Mouse (Mus musculus): ENCODE measurements around the gene Rabggta. TPM values are rescaled to one million over a fixed set of nuclear protein-coding genes. Genes with fewer than 3 reads are reported as not detected.
"Not testable (repeated sequence)": the region's sequence is repeated elsewhere in the genome, so short reads cannot be mapped to it uniquely, and the experiment has no call there.

The Rabggta gene
- polyA plus RNA-seq, 1 experiment from 2014 or later, result 29.3 TPM

- WGBS, result 2% methylated on average over 6 of the region's 6 CpGs
- Histone ChIP-seq H3K27me3 (ENCODE audit: control insufficient read depth, insufficient read depth, low read length) (peaks cover 34% of the 10 kb centered on the region), H3K4me2 (ENCODE audit: low read depth) (0 out of 2 replicates have a peak overlapping the region, but pooled peaks have one; percentile 22)
- not testable (repeated sequence) for H3K36me3 ChIP-seq (ENCODE audit: control insufficient read depth, insufficient read depth, low read length); H3K9me3 ChIP-seq (ENCODE audit: control insufficient read depth, low read length); H3K4me1 ChIP-seq (ENCODE audit: control insufficient read depth, insufficient read depth, low read length); ATAC-seq (ENCODE audit: insufficient read depth, low FRiP score, low TSS enrichment); H3K4me3 ChIP-seq (ENCODE audit: low read depth, low read length); H3K27ac ChIP-seq (ENCODE audit: low read depth, low read length); H3K9ac ChIP-seq (ENCODE audit: low read length)
- DNase-seq (ENCODE audit: low spot score), result peak; percentile 80
Observed at GRCm38 (mm10) chr14:55760156-55760555, 38.1 kb upstream of the Rabggta start.

GRCm38 (mm10) chr14:55758363-55758784, 36.3 kb upstream of the Rabggta start, which contains the start of gene Cideb:
Gene Cideb (minus strand): TSS chr14:55758458.
- H3K4me3 ChIP-seq (ENCODE audit: low read depth, low read length), result no peak within 1 kb of the TSS
- no peaks in the 10 kb centered on the region for H3K9me3 ChIP-seq (ENCODE audit: control insufficient read depth, low read length)
- 21% methylated on average over 8 of the region's 8 CpGs for WGBS

GRCm38 (mm10) chr14:55757566-55757965, 35.5 kb upstream of the Rabggta start:
- DNase-seq (ENCODE audit: low spot score) (no peak), ATAC-seq (ENCODE audit: insufficient read depth, low FRiP score, low TSS enrichment) (no peak)
- Histone ChIP-seq H3K36me3 (ENCODE audit: control insufficient read depth, insufficient read depth, low read length) (peaks cover 13% of the 10 kb centered on the region), H3K27me3 (ENCODE audit: control insufficient read depth, insufficient read depth, low read length) (peaks cover 12% of the 10 kb centered on the region), H3K9me3 (ENCODE audit: control insufficient read depth, low read length) (no peaks in the 10 kb centered on the region), H3K4me2 (ENCODE audit: low read depth) (no peak overlapping the region), H3K27ac (ENCODE audit: low read depth, low read length) (no peak overlapping the region), H3K9ac (ENCODE audit: low read length) (no peak overlapping the region), H3K4me3 (ENCODE audit: low read depth, low read length) (no peak overlapping the region), H3K4me1 (ENCODE audit: control insufficient read depth, insufficient read depth, low read length) (no peaks in the 10 kb centered on the region)
- WGBS, result 91% methylated on average over 6 of the region's 6 CpGs

More at GRCm38 (mm10) chr14:55758363-55758784, 36.3 kb upstream of the Rabggta start, which contains the start of gene Cideb:
- Histone ChIP-seq H3K27ac (ENCODE audit: low read depth, low read length) (no peak within 1 kb of the TSS), H3K9ac (ENCODE audit: low read length) (no peak within 1 kb of the TSS; the same call in 1 of the 2 replicates), H3K27me3 (ENCODE audit: control insufficient read depth, insufficient read depth, low read length) (peaks cover 20% of the 10 kb centered on the region), H3K4me2 (ENCODE audit: low read depth) (no peak within 1 kb of the TSS), H3K4me1 (ENCODE audit: control insufficient read depth, insufficient read depth, low read length) (no peaks in the 10 kb centered on the region), H3K36me3 (ENCODE audit: control insufficient read depth, insufficient read depth, low read length) (peaks cover 6% of the 10 kb centered on the region)
- DNase-seq (ENCODE audit: low spot score) (peak; percentile 50), ATAC-seq (ENCODE audit: insufficient read depth, low FRiP score, low TSS enrichment) (no peak)

GRCm38 (mm10) chr14:55747051-55747847, 25.2 kb upstream of the Rabggta start:
- ATAC-seq (ENCODE audit: insufficient read depth, low FRiP score, low TSS enrichment) (no peak), DNase-seq (ENCODE audit: low spot score) (no peak)
- Histone ChIP-seq H3K4me3 (ENCODE audit: low read depth, low read length) (no peak overlapping the region), H3K27me3 (ENCODE audit: control insufficient read depth, insufficient read depth, low read length) (no peaks in the 10 kb centered on the region), H3K4me1 (ENCODE audit: control insufficient read depth, insufficient read depth, low read length) (peaks cover 12% of the 10 kb centered on the region), H3K9me3 (ENCODE audit: control insufficient read depth, low read length) (no peaks in the 10 kb centered on the region), H3K4me2 (ENCODE audit: low read depth) (no peak overlapping the region), H3K27ac (ENCODE audit: low read depth, low read length) (no peak overlapping the region), H3K36me3 (ENCODE audit: control insufficient read depth, insufficient read depth, low read length) (peaks cover 9% of the 10 kb centered on the region), H3K9ac (ENCODE audit: low read length) (no peak overlapping the region)
- WGBS, result 91% methylated on average over 10 of the region's 10 CpGs

GRCm38 (mm10) chr14:55745861-55746237, 23.8 kb upstream of the Rabggta start:
- no peaks in the 10 kb centered on the region for H3K9me3 ChIP-seq (ENCODE audit: control insufficient read depth, low read length)
- no peaks in the 10 kb centered on the region for H3K27me3 ChIP-seq (ENCODE audit: control insufficient read depth, insufficient read depth, low read length)
- peaks cover 6% of the 10 kb centered on the region for H3K36me3 ChIP-seq (ENCODE audit: control insufficient read depth, insufficient read depth, low read length)
- WGBS, result 1% methylated on average over 31 of the region's 31 CpGs
- no peak for DNase-seq (ENCODE audit: low spot score)
- H3K27ac ChIP-seq (ENCODE audit: low read depth, low read length), result 0 out of 2 replicates have a peak overlapping the region, but pooled peaks have one; percentile 53
- ATAC-seq (ENCODE audit: insufficient read depth, low FRiP score, low TSS enrichment), result no peak
- peaks cover 12% of the 10 kb centered on the region for H3K4me1 ChIP-seq (ENCODE audit: control insufficient read depth, insufficient read depth, low read length)
- peak overlapping the region; percentile 90 for H3K4me3 ChIP-seq (ENCODE audit: low read depth, low read length)
- H3K9ac ChIP-seq (ENCODE audit: low read length), result peak overlapping the region; percentile 79
- peak overlapping the region; percentile 93 for H3K4me2 ChIP-seq (ENCODE audit: low read depth)

- 3% methylated on average over 48 of the region's 48 CpGs for WGBS
- DNase-seq (ENCODE audit: low spot score), result peak; percentile 85
- H3K4me2 ChIP-seq (ENCODE audit: low read depth), result peak within 1 kb of the TSS; percentile 93
- 0 out of 2 replicates have a peak within 1 kb of the TSS, but pooled peaks have one; percentile 53 for H3K27ac ChIP-seq (ENCODE audit: low read depth, low read length)
- ATAC-seq (ENCODE audit: insufficient read depth, low FRiP score, low TSS enrichment), result peak; percentile 74
- H3K9ac ChIP-seq (ENCODE audit: low read length), result peak within 1 kb of the TSS; percentile 79
- H3K36me3 ChIP-seq (ENCODE audit: control insufficient read depth, insufficient read depth, low read length), result peaks cover 4% of the 10 kb centered on the region; the same call in 1 of the 2 replicates
- H3K27me3 ChIP-seq (ENCODE audit: control insufficient read depth, insufficient read depth, low read length), result no peaks in the 10 kb centered on the region
- peak within 1 kb of the TSS; percentile 90 for H3K4me3 ChIP-seq (ENCODE audit: low read depth, low read length)
- no peaks in the 10 kb centered on the region for H3K9me3 ChIP-seq (ENCODE audit: control insufficient read depth, low read length)
- peaks cover 12% of the 10 kb centered on the region for H3K4me1 ChIP-seq (ENCODE audit: control insufficient read depth, insufficient read depth, low read length)
Observed at GRCm38 (mm10) chr14:55745180-55745860, 23.3 kb upstream of the Rabggta start, which contains the start of the genes Dhrs1 and Nop9. Gene Dhrs1 (minus strand): TSS chr14:55745690. Gene Nop9 (plus strand): TSS chr14:55745693.

GRCm38 (mm10) chr14:55743711-55744110, 21.6 kb upstream of the Rabggta start:
- Histone ChIP-seq H3K9me3 (ENCODE audit: control insufficient read depth, low read length) (no peaks in the 10 kb centered on the region), H3K27ac (ENCODE audit: low read depth, low read length) (no peak overlapping the region), H3K4me3 (ENCODE audit: low read depth, low read length) (no peak overlapping the region), H3K27me3 (ENCODE audit: control insufficient read depth, insufficient read depth, low read length) (no peaks in the 10 kb centered on the region), H3K4me1 (ENCODE audit: control insufficient read depth, insufficient read depth, low read length) (peaks cover 12% of the 10 kb centered on the region), H3K36me3 (ENCODE audit: control insufficient read depth, insufficient read depth, low read length) (no peaks in the 10 kb centered on the region), H3K9ac (ENCODE audit: low read length) (no peak overlapping the region), H3K4me2 (ENCODE audit: low read depth) (no peak overlapping the region)
- ATAC-seq (ENCODE audit: insufficient read depth, low FRiP score, low TSS enrichment), result peak; percentile 64; the same call in 1 of the 2 replicates
- DNase-seq (ENCODE audit: low spot score), result peak; percentile 84
- 22% methylated on average over 10 of the region's 10 CpGs for WGBS

GRCm38 (mm10) chr14:55737086-55737687, 15.1 kb upstream of the Rabggta start:
- Histone ChIP-seq H3K4me2 (ENCODE audit: low read depth) (no peak overlapping the region), H3K9me3 (ENCODE audit: control insufficient read depth, low read length) (no peaks in the 10 kb centered on the region), H3K27ac (ENCODE audit: low read depth, low read length) (no peak overlapping the region), H3K27me3 (ENCODE audit: control insufficient read depth, insufficient read depth, low read length) (no peaks in the 10 kb centered on the region), H3K4me3 (ENCODE audit: low read depth, low read length) (no peak overlapping the region), H3K9ac (ENCODE audit: low read length) (no peak overlapping the region), H3K4me1 (ENCODE audit: control insufficient read depth, insufficient read depth, low read length) (no peaks in the 10 kb centered on the region), H3K36me3 (ENCODE audit: control insufficient read depth, insufficient read depth, low read length) (no peaks in the 10 kb centered on the region)
- DNase-seq (ENCODE audit: low spot score) (no peak), ATAC-seq (ENCODE audit: insufficient read depth, low FRiP score, low TSS enrichment) (no peak)
- 89% methylated on average over 9 of the region's 9 CpGs for WGBS

Measured in neural tube, embryonic 11.5 days (tissue).